18 mouse cellular contexts compared by ENCODE assay signal in the genomic region with DNA sequence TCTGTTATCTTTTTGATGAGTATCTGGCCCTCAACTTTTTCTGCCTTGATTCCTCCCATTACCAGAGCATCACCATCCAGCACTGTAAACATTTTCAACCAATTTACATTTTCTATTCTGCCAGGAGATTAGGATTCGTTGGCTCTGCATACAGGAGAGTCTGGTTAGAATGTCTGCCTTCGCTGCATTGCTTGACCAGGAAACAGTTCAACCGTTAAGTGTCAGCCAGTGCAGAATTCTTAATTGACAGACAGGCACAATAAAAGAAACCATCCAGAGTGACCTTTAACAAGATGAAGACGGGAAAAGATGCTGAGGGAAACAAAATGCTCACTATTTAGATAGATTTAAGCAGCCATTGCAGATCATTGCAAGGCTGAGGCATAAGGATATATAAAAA.
"Had no signal": no experiment of that assay in that cellular context is flagged by ENCODE, and none has a peak within 500 bp of the region (broad histone marks: within the 10 kb centered on the region; RNA-seq: fewer than 3 reads in every experiment).

No protein-coding gene starts in this region.

- H3K4me2 ChIP-seq: lung, embryonic 14.5 days; midbrain, embryonic 12.5 days; neural tube, embryonic 13.5 days; neural tube, embryonic 15.5 days had no signal

- H3K9ac ChIP-seq: liver, embryonic 14.5 days; lung, embryonic 14.5 days; midbrain, embryonic 12.5 days; neural tube, embryonic 13.5 days; neural tube, embryonic 15.5 days had no signal

- H3K36me3 ChIP-seq: midbrain, embryonic 12.5 days; neural tube, embryonic 13.5 days; neural tube, embryonic 15.5 days had no signal

- H3K27me3 ChIP-seq: neural tube, embryonic 13.5 days; neural tube, embryonic 15.5 days had no signal

- H3K27ac ChIP-seq: liver, embryonic 14.5 days; midbrain, embryonic 12.5 days; neural tube, embryonic 13.5 days; neural tube, embryonic 15.5 days had no signal

- ATAC-seq: midbrain, embryonic 16.5 days had no signal

- H3K4me3 ChIP-seq: midbrain, embryonic 12.5 days; myocyte; neural tube, embryonic 13.5 days; neural tube, embryonic 15.5 days had no signal

- DNase-seq: lung, adult 18-20 months; lung, embryonic 14.5 days; lung, postnatal 10 days; lung, postnatal 4 days; midbrain, embryonic 14.5 days; right cerebral cortex, adult 18-20 months; right cerebral cortex, postnatal 25 days; right cerebral cortex, postnatal 4 days; spleen, adult 18-20 months; thymus, adult 18-20 months; thymus, postnatal 14 days; thymus, postnatal 36 days had no signal

- H3K9me3 ChIP-seq: midbrain, embryonic 12.5 days; neural tube, embryonic 13.5 days; neural tube, embryonic 15.5 days had no signal
